Mouse (Mus musculus): ENCODE measurements around the gene Ddb2.

Ddb2 gene

DNA sequence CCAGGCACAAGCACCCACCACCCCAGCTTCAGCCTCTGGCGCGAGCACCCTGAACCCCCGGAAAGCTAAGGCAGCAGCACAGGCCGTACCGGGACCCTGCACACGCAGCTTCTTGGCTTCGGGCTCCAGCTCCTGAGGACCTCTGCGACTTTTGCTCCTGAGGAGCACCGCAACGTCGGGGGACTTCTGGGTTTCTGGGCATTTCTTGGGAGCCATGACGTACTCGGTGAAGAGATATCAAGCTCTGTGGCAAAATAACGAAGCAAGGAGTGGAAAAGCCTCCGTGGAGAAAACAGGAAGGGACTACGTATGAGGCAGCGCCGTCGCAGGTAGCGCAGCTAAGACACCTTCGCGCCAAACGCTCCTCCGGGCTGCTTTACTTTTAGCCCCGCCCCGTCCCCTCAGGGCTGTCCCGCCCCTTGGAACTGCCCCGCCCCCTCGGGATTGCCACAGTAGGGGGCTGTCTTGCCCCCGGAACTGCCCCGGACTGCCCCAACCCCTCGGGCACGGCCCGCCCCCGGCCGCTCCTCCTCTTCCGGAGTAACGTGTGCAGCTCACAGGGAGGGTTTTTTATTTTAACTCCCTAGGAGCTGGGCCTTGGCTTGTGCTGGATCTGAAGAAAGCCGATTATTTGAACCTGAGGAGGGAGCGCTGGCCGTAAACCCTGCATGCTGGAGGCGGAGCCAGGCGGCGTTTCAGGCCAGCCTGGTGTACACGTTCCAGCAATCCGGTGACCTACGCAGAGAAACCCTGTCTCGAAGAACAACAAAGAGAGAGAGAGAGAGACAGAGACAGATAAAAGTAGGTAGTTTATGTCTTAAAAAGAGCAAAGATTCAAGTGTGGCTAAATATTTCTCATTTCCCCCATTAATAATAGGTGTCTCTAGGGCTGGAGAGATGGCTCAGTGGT, at the start of gene Ddb2:
TSS of gene Ddb2 (minus strand) at position 382 of the 910 bp plus-strand sequence.
- DNase-seq (ENCODE audit: low read depth, low spot score), result peak; percentile 95

DNA sequence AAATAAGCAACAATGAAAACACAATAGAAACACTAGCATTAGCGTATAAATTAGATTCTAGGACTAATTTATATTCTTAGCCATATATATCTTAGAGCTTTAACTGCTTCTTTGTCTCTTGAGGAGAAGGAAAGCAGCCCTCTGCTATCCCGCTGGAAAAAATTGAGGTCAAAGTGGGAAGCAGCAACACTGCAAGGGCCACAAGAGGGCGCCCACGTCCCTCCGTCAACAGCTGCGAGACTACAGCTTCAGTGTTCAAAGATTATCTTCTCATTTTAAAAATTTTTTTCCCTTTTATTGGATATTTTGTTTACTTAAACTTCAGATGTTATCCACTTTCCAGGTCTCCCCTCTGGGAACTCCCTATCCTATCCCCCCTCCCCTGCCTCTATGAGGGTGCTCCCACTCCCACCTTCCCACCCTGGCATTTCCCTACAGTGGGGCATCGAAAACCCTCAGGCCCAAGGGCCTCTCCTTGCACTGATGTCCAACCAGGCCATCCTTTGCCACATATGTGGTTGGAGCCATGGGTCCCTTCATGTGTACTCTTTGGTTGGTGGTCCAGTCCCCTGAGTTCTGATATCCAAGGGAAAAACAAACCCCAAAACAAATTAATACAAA, 49.2 kb upstream of the Ddb2 start:
- DNase-seq (ENCODE audit: low read depth, low spot score), result peak; percentile 63

DNA sequence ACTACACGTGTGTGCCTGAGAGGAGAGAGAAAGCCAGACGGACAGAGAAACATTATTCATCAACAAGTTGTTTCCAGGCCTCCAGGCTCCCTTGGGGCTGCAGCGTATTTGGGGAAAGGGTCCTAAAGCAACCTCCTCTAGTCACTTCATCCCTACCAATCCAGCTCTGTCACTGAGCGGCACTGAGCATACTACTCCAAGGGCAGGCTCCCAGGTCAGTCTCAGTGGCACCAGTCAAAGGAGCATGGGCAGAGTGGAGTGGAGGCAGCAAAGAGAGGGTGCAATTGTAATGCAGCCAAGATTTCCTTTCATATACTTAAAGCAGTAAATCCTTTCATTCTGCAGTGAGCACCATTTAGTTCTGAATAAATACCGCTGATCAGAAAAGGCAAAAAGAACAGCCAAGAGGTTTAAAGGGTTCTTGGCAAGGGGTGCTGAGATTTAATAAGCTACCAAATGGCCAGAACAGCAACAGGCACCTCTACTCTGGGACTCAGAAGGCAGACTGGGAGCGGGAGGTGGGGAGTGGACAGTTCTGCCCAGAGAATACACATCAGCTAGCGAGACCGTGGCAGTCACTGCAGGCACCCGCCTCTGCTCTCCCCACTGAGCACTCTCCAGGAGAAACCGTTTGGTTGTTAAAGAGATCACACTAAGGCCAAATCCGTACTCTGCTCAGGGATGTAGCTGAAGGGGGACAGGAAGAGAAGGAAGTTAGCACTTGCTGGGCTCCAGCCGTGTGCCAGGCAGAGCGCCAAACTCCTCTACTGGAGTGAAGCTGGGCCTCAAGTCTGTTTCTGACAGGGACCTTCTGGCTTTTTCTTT, 47.8 kb upstream of the Ddb2 start:
- DNase-seq (ENCODE audit: low read depth, low spot score), result no peak

DNA sequence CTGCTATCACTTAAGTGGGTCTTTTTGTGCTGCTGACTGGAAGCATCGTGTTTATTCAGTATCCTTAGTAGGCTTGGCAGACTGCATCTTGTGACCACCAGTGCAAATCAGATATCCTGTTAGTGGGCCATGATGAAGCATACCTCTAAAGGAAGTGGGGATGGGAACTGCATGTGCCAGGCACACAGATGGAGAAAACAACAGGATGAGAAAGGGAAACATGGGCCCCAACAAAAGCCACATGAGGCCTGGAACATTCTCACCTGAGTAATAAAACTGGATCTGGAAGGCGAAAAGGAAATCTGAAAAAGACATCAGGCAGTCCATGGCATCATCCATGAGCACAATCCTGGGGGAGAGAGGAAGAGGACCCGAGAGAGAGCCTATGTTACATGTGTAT, 47.2 kb upstream of the Ddb2 start:
- DNase-seq (ENCODE audit: low read depth, low spot score), result no peak

DNA sequence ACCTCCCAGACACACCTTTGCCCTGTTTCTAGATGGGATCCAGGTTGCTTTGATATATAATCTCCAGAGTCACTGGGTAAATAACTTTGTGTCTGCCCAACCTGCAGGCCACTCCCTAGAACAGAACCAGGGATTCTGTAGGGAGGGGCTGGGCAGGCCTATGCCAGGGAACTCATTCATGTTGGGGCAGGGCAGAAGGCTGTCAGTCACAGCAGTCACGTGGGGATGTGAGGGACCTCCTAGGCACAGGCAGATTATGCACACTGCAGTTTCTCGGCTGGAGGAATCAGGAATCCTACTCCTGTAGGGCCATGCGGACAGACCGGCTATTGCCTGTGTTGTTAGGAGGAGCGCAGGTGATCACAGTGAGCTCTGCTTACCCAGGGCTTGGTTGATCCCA, 44.6 kb upstream of the Ddb2 start:
- no peak for DNase-seq (ENCODE audit: low read depth, low spot score)

DNA sequence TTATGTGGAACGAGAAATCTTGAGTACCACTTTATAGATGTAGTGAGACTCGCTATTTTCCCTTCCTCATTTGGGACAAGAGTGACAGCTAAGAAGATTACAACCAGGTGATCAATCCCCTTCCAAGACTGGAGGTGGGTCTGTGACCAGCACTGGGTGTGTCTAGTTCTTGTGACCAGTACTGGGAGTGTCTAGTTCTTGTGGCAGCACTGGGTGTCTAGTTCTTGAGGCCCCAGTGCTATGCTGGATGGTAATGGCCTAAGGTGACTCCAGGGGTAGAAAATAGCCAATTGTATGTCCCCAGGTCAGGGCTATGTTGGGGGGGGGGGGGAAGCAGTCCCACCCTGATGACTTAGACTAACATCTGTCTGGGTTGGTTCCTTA, 42.6 kb upstream of the Ddb2 start:
- DNase-seq (ENCODE audit: low read depth, low spot score), result no peak

DNA sequence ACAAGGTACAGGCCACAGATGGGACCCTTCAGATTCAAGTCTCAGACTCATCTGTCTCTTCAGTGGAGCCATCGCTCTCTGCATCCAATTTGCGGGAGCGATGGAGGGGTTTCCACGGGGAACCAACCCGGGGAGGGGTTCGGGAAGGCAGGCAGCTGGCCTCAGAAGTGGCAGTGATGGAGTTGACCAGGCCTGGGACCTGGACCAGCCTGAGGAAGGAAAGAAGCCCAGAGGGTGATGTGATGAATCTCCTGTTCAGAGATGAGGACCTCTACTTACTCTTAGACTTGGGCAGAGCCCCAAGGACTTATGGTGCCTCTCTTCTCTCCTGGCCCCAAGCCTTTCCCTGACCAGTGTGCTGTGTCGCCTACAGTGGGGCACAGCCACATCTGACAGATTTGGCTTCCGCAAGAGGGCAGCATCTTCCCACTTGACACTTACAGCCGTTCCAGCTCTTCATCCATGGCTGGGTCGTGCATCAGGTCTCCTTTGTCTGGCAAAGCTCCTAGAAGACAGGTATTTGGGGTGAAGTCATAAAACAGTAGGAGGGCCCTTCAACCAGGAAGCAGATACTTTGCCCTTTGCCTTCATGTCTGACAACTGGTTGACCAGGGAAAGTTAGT, 42.1 kb upstream of the Ddb2 start:
- DNase-seq (ENCODE audit: low read depth, low spot score), result no peak

DNA sequence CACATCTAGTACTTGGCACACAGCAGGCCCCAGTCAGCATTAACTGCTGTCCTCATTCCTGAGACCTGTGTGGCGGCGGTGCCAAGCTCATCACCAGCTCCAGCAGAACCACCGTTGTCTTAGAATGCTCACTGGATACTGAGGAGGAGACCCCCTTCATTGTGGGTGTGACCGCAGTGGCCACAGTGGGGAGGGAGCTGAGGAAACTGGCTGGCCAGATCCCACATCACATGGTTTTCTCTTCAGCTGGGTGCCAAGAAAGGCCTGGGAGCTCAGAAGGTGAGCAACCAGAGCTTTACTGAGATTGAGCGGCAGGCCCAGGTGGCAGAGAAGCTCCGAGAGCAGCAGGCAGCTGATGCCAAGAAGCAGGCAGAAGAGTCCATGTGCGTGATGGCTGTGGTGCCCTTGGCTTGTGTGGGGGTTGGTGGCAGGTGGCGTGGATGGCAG, 32.9 kb upstream of the Ddb2 start:
- peak; percentile 87 for DNase-seq (ENCODE audit: low read depth, low spot score)

DNA sequence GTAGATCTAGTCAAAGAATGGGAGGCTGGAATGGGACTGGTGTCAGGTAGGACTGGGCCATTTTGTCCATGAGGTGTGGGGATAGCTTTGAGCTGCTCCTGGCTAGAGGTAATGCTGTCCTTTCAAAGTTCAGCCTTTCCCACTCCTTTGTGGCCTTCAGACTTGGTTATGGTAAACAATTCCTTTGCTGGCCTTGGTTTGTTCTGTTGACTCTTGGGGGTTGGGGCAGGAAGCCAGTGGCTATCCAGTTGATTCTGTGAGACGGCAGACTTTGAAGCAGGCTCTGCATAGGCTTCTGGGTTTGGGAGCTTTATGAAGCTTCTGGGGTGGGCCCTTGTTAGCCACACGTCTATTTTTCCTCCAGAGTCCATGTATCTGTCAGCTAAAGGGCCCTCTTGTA, 31.9 kb upstream of the Ddb2 start:
- DNase-seq (ENCODE audit: low read depth, low spot score), result no peak

DNA sequence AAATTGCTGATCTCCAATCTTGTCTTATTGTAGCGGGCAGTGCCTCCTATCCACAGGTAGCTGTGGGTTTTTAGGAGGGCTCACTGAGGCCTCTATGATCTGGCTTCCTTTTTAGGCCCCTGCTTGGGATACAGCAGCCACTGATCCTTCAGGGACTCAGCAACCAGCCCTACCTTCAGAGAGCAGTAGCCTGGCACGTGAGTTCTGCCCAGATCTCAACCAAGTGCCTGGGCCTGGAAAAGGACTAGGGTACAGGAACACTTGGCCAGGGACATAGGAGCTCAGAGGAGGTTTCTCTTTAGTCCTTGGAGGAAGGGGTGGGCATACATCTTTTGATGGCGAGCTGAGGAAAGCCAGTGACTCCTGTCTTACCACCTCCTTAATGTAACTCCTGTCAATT, 31.3 kb upstream of the Ddb2 start:
- DNase-seq (ENCODE audit: low read depth, low spot score), result no peak

DNA sequence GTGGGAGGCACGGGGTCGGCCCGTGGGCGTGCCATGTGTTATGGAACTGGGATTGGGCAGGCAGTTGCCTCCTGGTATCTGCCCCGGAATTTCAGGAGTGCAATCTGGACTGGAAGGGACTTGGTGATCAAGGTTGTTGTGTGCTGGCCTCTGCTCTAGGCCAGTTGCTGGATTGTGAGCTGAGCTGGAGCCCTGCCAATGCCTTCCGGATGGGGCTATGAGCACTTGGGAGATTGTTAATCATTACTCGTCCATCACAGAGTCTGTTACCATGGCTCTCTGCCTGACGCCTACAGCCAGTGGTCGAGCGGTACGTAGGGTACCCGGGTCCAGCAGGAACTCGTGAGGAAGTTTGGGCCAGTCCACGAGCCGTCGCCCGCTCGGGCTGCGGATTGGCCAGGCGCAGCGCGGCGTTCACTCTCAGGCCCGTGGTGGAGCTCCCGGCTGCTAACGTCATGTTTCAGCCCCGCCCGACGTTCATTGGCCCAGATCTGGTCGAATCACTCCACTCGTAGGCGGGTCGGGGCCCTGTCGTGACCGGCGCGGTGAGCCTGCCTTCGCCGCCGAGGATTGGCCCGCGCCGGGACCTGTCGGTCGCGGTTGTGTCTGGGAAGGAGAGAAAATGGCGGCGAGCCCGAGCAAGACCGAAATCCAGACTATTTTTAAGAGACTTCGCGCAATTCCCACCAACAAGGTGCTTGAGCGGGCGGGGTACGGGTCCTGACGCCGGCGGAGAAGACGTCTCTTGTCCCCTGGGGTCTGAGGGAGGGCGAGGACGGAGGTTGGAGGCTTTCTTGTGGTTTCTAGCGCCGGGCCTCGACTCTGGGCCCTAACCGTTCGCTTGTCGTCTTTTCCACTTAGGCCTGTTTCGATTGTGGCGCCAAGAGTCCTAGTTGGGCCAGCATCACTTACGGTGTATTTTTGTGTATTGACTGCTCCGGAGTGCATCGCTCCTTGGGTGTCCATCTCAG, 28.2 kb upstream of the Ddb2 start, which contains the start of gene Arfgap2:
TSS of gene Arfgap2 (plus strand) at position 264 of the 971 bp plus-strand sequence.
- peak; percentile 98 for DNase-seq (ENCODE audit: low read depth, low spot score)

DNA sequence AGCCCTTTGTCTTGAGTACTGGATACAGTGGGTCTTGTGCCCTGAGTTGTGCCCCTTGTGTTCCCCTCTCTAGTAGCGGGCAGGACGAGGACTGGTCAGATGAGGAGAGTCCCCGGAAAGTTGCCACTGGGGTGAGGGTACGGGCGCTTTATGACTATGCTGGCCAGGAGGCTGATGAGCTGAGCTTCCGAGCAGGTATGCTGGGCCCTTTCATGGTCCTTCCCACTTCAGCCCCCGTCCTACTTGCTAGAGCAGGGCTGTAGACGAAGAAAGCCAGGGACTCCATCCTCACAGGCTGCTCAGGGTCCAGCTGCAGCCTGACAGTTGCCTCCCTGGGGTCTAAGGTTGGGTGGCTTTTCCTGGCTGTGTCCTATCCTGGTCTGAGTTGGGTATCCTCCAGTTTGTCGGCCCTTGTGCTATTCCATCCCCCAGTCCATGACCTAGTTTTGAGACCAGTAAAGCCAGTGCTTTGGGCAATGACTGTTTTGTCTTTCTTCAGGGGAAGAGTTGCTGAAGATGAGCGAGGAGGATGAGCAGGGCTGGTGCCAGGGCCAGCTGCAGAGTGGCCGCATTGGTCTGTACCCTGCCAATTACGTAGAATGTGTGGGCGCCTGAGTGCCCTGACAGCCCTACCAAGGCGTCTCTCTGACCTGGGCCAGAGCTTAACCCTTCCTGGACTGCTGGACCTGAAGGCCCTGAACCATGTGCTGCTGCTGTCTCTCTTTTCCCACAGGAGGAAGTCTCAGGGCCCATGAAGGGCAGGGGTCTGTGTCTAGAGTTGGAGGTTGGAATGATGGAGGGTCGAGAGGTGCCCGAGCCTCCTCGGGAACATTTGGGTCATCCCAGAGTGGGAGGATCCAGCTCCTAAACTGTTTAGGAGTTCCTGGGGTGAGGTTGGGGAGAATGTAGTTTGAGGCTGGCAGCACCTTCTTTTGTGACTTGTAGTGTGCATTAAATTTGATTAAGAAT, 27.2 kb upstream of the Ddb2 start:
- no peak for DNase-seq (ENCODE audit: low read depth, low spot score)

DNA sequence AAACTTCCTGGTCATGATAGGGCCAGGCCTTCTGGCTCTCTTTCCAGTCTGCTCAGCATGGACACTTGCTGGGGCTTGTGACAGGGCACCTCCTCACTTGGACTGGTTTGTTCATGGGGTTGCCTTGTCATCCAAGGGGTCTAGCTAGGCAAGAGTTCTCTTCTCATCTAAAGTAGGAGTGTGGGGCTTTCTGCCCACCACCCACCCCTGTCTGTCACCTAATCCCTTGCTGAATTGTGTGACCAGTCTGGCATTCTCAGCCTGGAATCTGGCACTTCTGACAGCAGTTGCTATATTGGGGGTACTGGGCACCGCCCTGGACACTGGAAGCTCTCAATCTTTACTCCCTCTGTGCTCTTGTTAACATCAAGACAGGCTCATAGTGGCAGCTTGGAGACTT, 22.7 kb upstream of the Ddb2 start:
- DNase-seq (ENCODE audit: low read depth, low spot score), result peak; percentile 74

DNA sequence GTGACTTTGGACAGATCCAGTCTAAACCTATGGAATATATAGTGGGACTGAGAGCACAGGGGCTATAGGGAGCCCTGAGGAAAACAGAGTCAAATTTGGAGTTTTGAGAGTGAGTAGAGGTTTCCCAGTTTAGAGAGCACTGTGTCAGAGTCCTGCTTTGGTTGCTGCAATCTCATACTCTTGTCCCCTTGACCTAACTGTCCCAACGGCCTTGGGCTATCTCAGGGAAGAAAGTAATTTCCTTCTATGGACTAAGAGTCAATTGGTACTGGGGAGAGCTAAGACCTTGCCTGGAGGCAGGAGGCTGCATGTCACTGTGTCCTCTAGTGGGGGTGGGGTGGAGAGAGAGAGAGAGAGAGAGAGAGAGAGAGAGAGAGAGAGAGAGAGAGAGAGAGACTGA, 22.0 kb upstream of the Ddb2 start:
- no peak for DNase-seq (ENCODE audit: low read depth, low spot score)

DNA sequence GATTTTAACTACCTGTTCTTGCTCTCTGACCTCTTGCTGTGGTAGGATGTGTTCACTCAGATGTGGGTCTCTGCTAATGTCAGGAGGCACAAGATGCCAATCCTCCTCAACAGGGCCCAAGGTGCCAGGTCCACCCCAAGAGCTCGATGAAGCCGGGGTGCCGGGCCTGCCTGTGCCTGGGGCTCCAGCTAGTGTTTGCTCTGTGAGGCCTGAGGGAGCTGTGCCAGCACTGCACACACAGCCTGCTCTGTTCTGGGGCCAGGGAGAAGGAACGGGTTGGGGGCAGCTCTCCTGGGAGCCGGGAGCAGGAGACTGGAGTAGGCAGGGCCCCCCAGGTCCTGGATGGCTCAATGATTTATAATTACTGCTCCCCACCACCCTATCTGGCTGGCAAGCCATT, 21.3 kb upstream of the Ddb2 start:
- DNase-seq (ENCODE audit: low read depth, low spot score), result no peak

DNA sequence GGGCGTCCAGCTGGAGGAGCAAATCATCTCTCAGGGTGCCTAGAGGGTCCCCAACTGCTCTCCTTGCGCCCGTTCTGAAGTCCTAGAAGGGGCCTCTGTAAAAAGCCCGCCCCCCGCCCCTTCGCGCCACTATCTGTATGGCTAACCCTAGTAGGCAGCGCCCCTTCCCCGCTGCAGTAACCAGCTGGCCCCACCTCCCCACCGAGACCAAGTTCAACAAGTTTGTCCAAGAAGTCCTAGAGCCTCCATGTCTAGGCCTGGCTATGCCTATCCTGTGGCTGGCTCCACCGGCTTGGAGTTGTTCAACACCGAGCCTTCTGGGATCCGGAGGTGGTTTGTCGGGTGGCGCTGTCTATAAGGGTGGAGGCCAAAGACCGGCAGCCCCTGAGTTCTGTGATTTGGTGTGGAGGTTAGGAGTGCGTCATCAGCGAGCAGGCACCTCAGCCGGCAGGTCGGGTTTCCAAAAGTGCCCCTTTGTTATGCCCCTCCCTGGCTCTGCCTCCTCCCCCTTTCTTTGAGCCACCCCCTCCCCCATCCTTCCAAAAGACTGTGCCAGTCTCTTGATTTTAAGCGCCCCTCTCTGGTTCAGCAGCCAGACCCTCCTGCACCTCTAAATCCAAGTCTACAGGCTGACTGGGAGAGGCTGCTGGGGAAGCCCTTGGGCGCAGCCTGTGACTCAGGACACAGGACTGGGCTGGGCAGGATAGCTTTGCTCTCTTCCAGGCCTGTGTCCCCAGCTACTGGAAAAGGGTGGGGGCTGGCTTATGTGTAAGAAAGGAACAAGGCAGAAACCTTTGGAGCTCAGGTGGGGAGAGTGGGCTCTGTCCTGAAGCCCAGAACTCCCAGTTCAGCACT, 20.6 kb upstream of the Ddb2 start:
- DNase-seq (ENCODE audit: low read depth, low spot score), result no peak

DNA sequence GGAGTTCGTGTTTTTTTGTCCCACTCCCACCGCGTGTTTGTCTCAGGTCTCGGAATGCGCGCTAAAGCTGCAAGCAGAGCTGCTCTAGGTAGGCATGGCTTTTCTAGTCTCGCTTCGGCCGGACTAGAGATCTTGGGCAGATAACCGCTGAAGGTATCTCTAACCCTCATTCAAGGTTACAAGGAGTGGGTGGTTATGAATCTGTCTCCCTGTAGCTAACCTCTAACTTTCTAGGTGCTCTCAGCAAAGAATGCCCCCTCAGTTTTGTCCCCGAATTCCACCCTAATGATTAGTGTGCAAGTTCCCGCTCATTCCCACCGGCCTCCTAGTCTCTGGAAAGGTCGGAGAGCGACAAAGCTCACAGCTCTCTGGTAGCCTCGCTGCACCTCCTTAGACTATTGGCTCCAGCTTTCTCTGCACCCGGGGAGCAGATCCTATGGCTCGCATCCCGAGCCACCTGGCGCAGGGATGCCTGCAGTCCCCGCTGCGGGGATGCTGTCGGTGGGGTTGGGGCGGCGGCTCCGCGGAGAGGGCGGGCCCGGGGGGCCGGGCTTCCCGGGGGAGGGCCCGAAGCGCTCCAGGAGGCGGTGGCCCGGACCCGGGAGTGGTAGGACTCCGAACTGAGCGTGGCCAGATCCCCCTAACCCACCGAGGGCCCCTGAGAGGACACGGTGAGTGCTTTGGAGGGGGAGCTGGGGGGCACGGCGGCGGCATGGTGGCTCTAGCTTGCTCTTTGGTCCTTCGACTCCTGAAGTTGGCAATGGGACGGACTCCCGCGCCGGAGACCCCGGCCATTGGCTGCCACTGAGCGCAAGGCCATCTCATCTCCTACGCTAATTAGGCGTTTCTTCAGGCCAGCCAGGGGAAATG, 19.7 kb upstream of the Ddb2 start:
- no peak for DNase-seq (ENCODE audit: low read depth, low spot score)

Measured in skeletal muscle tissue, adult 2 months (tissue).